Mouse (Mus musculus): ENCODE measurements around the gene Celf2. TPM values are rescaled to one million over a fixed set of nuclear protein-coding genes. Genes with fewer than 3 reads are reported as not detected.

The Celf2 gene
- polyA plus RNA-seq, 1 experiment from 2014 or later, result 51.0 TPM

GRCm38 (mm10) chr2:6490076-6490475 lies 1019.3 kb downstream of the Celf2 start:
- WGBS (ENCODE audit: insufficient replicate concordance), result 84% methylated on average over 6 of the region's 6 CpGs
- Histone ChIP-seq H3K9ac (ENCODE audit: low read depth, low read length) (no peak overlapping the region), H3K4me1 (ENCODE audit: control insufficient read depth, insufficient read depth, low read length) (no peaks in the 10 kb centered on the region), H3K27ac (ENCODE audit: low read depth, low read length) (no peak overlapping the region), H3K4me2 (no peak overlapping the region), H3K9me3 (replicated peaks; ENCODE audit: control insufficient read depth, low read length) (0 out of 2 replicates have a peak, but pooled peaks cover 3% of the 10 kb centered on the region), H3K27me3 (ENCODE audit: control insufficient read depth, insufficient read depth, low read length) (no peaks in the 10 kb centered on the region), H3K4me3 (ENCODE audit: low read depth, low read length) (no peak overlapping the region), H3K36me3 (ENCODE audit: control insufficient read depth, insufficient read depth, low read length) (no peaks in the 10 kb centered on the region)
- no peak for ATAC-seq (replicated peaks; ENCODE audit: insufficient number of reproducible peaks, low FRiP score, low TSS enrichment)
